ENCODE assay signal across 9 mouse cellular contexts in genomic region chr1:60825256-60826186, GRCm38 (mm10).
A peak's percentile ranks its signal among the peaks of the same experiment; 100 is the strongest.
DNase-seq lines count a peak whose midpoint lies in the region; ATAC-seq and TF ChIP-seq lines count a peak whose summit lies in the region.
"Had no signal": no experiment of that assay in that cellular context is flagged by ENCODE, and none has a peak within 500 bp of the region (broad histone marks: within the 10 kb centered on the region; RNA-seq: fewer than 3 reads in every experiment).

No protein-coding gene starts in this region.

- H3K4me2 ChIP-seq in forebrain, embryonic 14.5 days (ENCODE audit: low read length): no peak overlapping the region
- no peak overlapping the region for H3K4me2 ChIP-seq in forebrain, postnatal 0 days (ENCODE audit: low read depth)
- no peak overlapping the region for H3K4me2 ChIP-seq in midbrain, embryonic 15.5 days
- H3K4me2 ChIP-seq in midbrain, embryonic 16.5 days (ENCODE audit: low read length): no peak overlapping the region
- H3K4me2 ChIP-seq in heart, embryonic 15.5 days: no peak overlapping the region
- no peak overlapping the region for H3K4me2 ChIP-seq in stomach, embryonic 14.5 days (replicated peaks; ENCODE audit: low read depth, low read length)

- no peaks in the 10 kb centered on the region for H3K36me3 ChIP-seq in forebrain, embryonic 14.5 days (ENCODE audit: control insufficient read depth, insufficient read depth, low read length)
- H3K36me3 ChIP-seq in forebrain, postnatal 0 days (ENCODE audit: insufficient read depth): no peaks in the 10 kb centered on the region
- no peaks in the 10 kb centered on the region for H3K36me3 ChIP-seq in midbrain, embryonic 15.5 days (replicated peaks)
- H3K36me3 ChIP-seq in midbrain, embryonic 16.5 days (ENCODE audit: control insufficient read depth, insufficient read depth, low read length): no peaks in the 10 kb centered on the region
- H3K36me3 ChIP-seq in heart, embryonic 15.5 days: no peaks in the 10 kb centered on the region
- no peaks in the 10 kb centered on the region for H3K36me3 ChIP-seq in stomach, embryonic 14.5 days (ENCODE audit: control insufficient read depth, insufficient read depth, low read length)

- no peak for ATAC-seq in forebrain, embryonic 14.5 days
- no peak for ATAC-seq in forebrain, postnatal 0 days
- no peak for ATAC-seq in midbrain, embryonic 15.5 days (replicated peaks)
- no peak for ATAC-seq in midbrain, embryonic 16.5 days
- no peak; the same call in 1 of the 2 replicates for ATAC-seq in heart, embryonic 15.5 days (replicated peaks; ENCODE audit: insufficient number of reproducible peaks, insufficient read depth, low FRiP score, low read depth)
- peak; percentile 72; the same call in 1 of the 2 replicates for ATAC-seq in stomach, embryonic 14.5 days (ENCODE audit: insufficient number of reproducible peaks, insufficient read depth, low FRiP score, low read depth)

- WGBS in forebrain, embryonic 14.5 days: 71% methylated on average over 9 of the region's 9 CpGs
- 54% methylated on average over 9 of the region's 9 CpGs for WGBS in forebrain, postnatal 0 days
- WGBS in midbrain, embryonic 15.5 days: 79% methylated on average over 9 of the region's 9 CpGs
- 80% methylated on average over 9 of the region's 9 CpGs for WGBS in midbrain, embryonic 16.5 days
- WGBS in heart, embryonic 15.5 days: 46% methylated on average over 9 of the region's 9 CpGs
- 35% methylated on average over 9 of the region's 9 CpGs for WGBS in stomach, embryonic 14.5 days

- H3K4me3 ChIP-seq in forebrain, embryonic 14.5 days (ENCODE audit: low read depth, low read length): no peak overlapping the region
- no peak overlapping the region for H3K4me3 ChIP-seq in forebrain, postnatal 0 days (ENCODE audit: low read depth, low read length)
- no peak overlapping the region for H3K4me3 ChIP-seq in midbrain, embryonic 15.5 days
- H3K4me3 ChIP-seq in midbrain, embryonic 16.5 days (ENCODE audit: low read depth, low read length): no peak overlapping the region
- H3K4me3 ChIP-seq in heart, embryonic 15.5 days: no peak overlapping the region
- H3K4me3 ChIP-seq in stomach, embryonic 14.5 days (ENCODE audit: low read depth, low read length): no peak overlapping the region

- H3K9me3 ChIP-seq in forebrain, embryonic 14.5 days (replicated peaks; ENCODE audit: control insufficient read depth, low read length): no peaks in the 10 kb centered on the region
- H3K9me3 ChIP-seq in forebrain, postnatal 0 days (ENCODE audit: low read length): no peaks in the 10 kb centered on the region
- no peaks in the 10 kb centered on the region for H3K9me3 ChIP-seq in midbrain, embryonic 15.5 days
- H3K9me3 ChIP-seq in midbrain, embryonic 16.5 days (replicated peaks; ENCODE audit: control insufficient read depth, low read length, poor library complexity, severe bottlenecking): no peaks in the 10 kb centered on the region
- H3K9me3 ChIP-seq in heart, embryonic 15.5 days (replicated peaks): no peaks in the 10 kb centered on the region
- H3K9me3 ChIP-seq in stomach, embryonic 14.5 days (ENCODE audit: control insufficient read depth, low read depth, low read length): no peaks in the 10 kb centered on the region

- no peaks in the 10 kb centered on the region for H3K4me1 ChIP-seq in forebrain, embryonic 14.5 days (ENCODE audit: control insufficient read depth, insufficient read depth, low read length)
- H3K4me1 ChIP-seq in forebrain, postnatal 0 days (ENCODE audit: insufficient read depth): no peaks in the 10 kb centered on the region
- H3K4me1 ChIP-seq in midbrain, embryonic 15.5 days: no peaks in the 10 kb centered on the region
- H3K4me1 ChIP-seq in midbrain, embryonic 16.5 days (ENCODE audit: control insufficient read depth, insufficient read depth, low read length): no peaks in the 10 kb centered on the region
- H3K4me1 ChIP-seq in heart, embryonic 15.5 days (replicated peaks): peaks cover 23% of the 10 kb centered on the region
- H3K4me1 ChIP-seq in stomach, embryonic 14.5 days (ENCODE audit: control insufficient read depth, insufficient read depth, low read length): no peaks in the 10 kb centered on the region

- TF ChIP-seq CTCF in forebrain, postnatal 0 days (IDR thresholded peaks at IDR 0.05; ENCODE audit: low read depth): no peak

- H3K27ac ChIP-seq in forebrain, embryonic 14.5 days (ENCODE audit: low read depth, low read length): no peak overlapping the region
- no peak overlapping the region for H3K27ac ChIP-seq in forebrain, postnatal 0 days (ENCODE audit: low read depth, low read length)
- 0 out of 2 replicates have a peak overlapping the region, but pooled peaks have one; percentile 6 for H3K27ac ChIP-seq in midbrain, embryonic 15.5 days
- H3K27ac ChIP-seq in midbrain, embryonic 16.5 days (ENCODE audit: low read length): no peak overlapping the region
- peak overlapping the region; percentile 69 for H3K27ac ChIP-seq in heart, embryonic 15.5 days
- H3K27ac ChIP-seq in stomach, embryonic 14.5 days (ENCODE audit: low read length): peak overlapping the region; percentile 21

- DNase-seq in forebrain, embryonic 14.5 days (ENCODE audit: low spot score): peak; percentile 30
- no peak for DNase-seq in forebrain, postnatal 0 days
- DNase-seq in frontal cortex, adult 2 months (ENCODE audit: extremely low spot score in 1 of 2, low spot score in 1 of 2): no peak
- DNase-seq in ovary, postnatal 14 days (ENCODE audit: low spot score): no peak
- DNase-seq: layer of hippocampus, postnatal 36 days had no signal

- H3K27me3 ChIP-seq in forebrain, embryonic 14.5 days (replicated peaks; ENCODE audit: control insufficient read depth, insufficient read depth, low read length): no peaks in the 10 kb centered on the region
- H3K27me3 ChIP-seq in forebrain, postnatal 0 days (ENCODE audit: insufficient read depth, low read length): no peaks in the 10 kb centered on the region
- H3K27me3 ChIP-seq in midbrain, embryonic 15.5 days (replicated peaks): no peaks in the 10 kb centered on the region
- H3K27me3 ChIP-seq in midbrain, embryonic 16.5 days (ENCODE audit: control insufficient read depth, insufficient read depth, low read depth, low read length): no peaks in the 10 kb centered on the region
- H3K27me3 ChIP-seq in heart, embryonic 15.5 days: no peaks in the 10 kb centered on the region
- H3K27me3 ChIP-seq in stomach, embryonic 14.5 days (ENCODE audit: control insufficient read depth, insufficient read depth, low read length): no peaks in the 10 kb centered on the region

- no peak overlapping the region for H3K9ac ChIP-seq in forebrain, embryonic 14.5 days (ENCODE audit: low read length)
- no peak overlapping the region for H3K9ac ChIP-seq in forebrain, postnatal 0 days
- H3K9ac ChIP-seq in midbrain, embryonic 15.5 days: no peak overlapping the region
- H3K9ac ChIP-seq in midbrain, embryonic 16.5 days (ENCODE audit: low read depth, low read length): no peak overlapping the region
- H3K9ac ChIP-seq in heart, embryonic 15.5 days: no peak overlapping the region
- H3K9ac ChIP-seq in stomach, embryonic 14.5 days (replicated peaks; ENCODE audit: low read depth, low read length): no peak overlapping the region

Comparison
In these comparisons a context has a peak if more than half of its experiments do, and no peak if none do; other contexts are left out.
1. H3K27ac ChIP-seq: peak in midbrain, embryonic 15.5 days (single experiment), heart, embryonic 15.5 days (single experiment) and stomach, embryonic 14.5 days (single experiment); none in forebrain, embryonic 14.5 days (single experiment), forebrain, postnatal 0 days (single experiment) and midbrain, embryonic 16.5 days (single experiment).